Mouse (Mus musculus): ENCODE data around the gene Olfr155. TPM values are rescaled to one million over a fixed set of nuclear protein-coding genes. Genes with fewer than 3 reads are reported as not detected.
A peak's percentile ranks its signal among the peaks of the same experiment; 100 is the strongest.

Gene Olfr155
- polyA plus RNA-seq, 2 experiments, result not detected

DNA sequence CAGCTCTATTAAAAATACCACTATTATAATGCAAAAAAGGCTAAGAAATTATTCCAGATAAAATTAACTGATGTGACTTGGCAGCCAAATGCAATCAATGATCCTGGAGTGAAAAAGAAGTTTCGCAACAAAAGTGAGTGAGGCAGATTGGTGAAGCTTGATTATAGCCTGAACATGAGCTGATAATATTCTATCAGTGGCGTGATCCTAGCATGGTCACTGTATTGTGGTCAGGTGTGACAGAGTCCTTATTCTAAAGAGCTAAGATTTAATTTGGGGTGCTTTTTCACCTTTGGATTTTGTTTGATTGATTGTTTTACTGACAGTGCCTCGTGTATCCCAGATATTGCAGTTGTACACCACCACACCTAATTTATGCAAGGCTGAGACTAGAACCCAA is 39.9 kb downstream of the Olfr155 start:
- no peak overlapping the region for H3K27ac ChIP-seq (replicated peaks; ENCODE audit: low read depth, low read length)
- H3K4me1 ChIP-seq (ENCODE audit: control insufficient read depth, insufficient read depth, low read length), result no peaks in the 10 kb centered on the region
- no peaks in the 10 kb centered on the region for H3K27me3 ChIP-seq (ENCODE audit: control insufficient read depth, insufficient read depth, low read length)
- no peak overlapping the region for H3K9ac ChIP-seq (ENCODE audit: low read depth, low read length, severe bottlenecking)
- WGBS, result 87% methylated on average over 3 of the region's 3 CpGs
- no peak for TF ChIP-seq POLR2A (IDR thresholded peaks at IDR 0.05; ENCODE audit: borderline replicate concordance, extremely low read depth, insufficient read depth, insufficient read length)
- ATAC-seq (ENCODE audit: low FRiP score, low read depth) (no peak), DNase-seq (ENCODE audit: low spot score) (no peak)
- peaks cover 7% of the 10 kb centered on the region for H3K36me3 ChIP-seq (ENCODE audit: control insufficient read depth, insufficient read depth, low read length)
- H3K4me2 ChIP-seq (replicated peaks; ENCODE audit: low read depth, low read length, severe bottlenecking), result no peak overlapping the region
- no peaks in the 10 kb centered on the region for H3K9me3 ChIP-seq (ENCODE audit: control insufficient read depth, low read length)
- H3K4me3 ChIP-seq (replicated peaks; ENCODE audit: low read length), result no peak overlapping the region

DNA sequence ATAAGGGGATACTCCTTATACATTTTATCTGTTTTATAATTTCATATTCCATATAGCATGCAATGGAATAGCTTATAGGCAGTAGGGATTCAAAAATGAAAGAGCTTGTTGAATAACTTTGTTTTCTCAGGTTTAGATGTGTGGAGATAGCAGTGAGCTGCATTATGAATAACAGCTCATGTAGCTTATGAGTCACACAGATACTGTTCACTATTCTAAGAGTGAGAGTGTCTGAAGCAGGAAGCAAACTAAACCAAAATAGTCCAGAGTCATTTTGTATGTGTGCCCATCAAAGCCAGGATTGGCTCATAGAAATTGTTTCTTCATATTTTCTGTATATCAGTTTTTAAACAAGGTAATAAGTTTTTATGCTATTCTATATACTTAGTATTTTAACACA is 45.8 kb downstream of the Olfr155 start:
- H3K4me2 ChIP-seq (replicated peaks; ENCODE audit: low read depth, low read length, severe bottlenecking), result no peak overlapping the region
- no peaks in the 10 kb centered on the region for H3K27me3 ChIP-seq (ENCODE audit: control insufficient read depth, insufficient read depth, low read length)
- DNase-seq (ENCODE audit: low spot score) (no peak), ATAC-seq (ENCODE audit: low FRiP score, low read depth) (no peak)
- H3K36me3 ChIP-seq (ENCODE audit: control insufficient read depth, insufficient read depth, low read length), result peaks cover 47% of the 10 kb centered on the region
- H3K9me3 ChIP-seq (ENCODE audit: control insufficient read depth, low read length), result no peaks in the 10 kb centered on the region
- no peak overlapping the region for H3K27ac ChIP-seq (replicated peaks; ENCODE audit: low read depth, low read length)
- H3K4me1 ChIP-seq (ENCODE audit: control insufficient read depth, insufficient read depth, low read length), result no peaks in the 10 kb centered on the region
- TF ChIP-seq POLR2A (IDR thresholded peaks at IDR 0.05; ENCODE audit: borderline replicate concordance, extremely low read depth, insufficient read depth, insufficient read length), result no peak
- H3K9ac ChIP-seq (ENCODE audit: low read depth, low read length, severe bottlenecking), result no peak overlapping the region
- no peak overlapping the region for H3K4me3 ChIP-seq (replicated peaks; ENCODE audit: low read length)

DNA sequence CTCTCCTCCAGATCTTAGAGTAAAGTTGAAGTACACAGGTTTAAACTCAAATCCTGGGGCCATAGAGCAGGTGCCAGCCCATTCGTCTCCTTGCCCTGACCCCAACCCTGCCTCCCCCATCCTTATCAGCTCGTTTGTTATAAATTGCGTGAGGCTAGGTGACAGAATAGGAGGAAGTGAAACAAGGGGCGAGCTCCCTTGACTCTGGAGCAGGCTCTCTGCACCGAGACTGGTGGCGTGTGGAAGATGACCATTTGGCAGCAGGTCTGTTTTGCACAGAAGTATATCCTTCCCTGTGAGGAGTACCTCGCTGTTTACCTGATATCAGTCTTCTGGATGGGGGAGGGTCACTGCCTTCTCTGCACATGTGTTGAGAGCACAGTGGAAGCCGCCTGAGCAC is 47.8 kb downstream of the Olfr155 start:
- H3K4me2 ChIP-seq (replicated peaks; ENCODE audit: low read depth, low read length, severe bottlenecking), result no peak overlapping the region
- H3K4me1 ChIP-seq (ENCODE audit: control insufficient read depth, insufficient read depth, low read length), result no peaks in the 10 kb centered on the region
- DNase-seq (ENCODE audit: low spot score) (no peak), ATAC-seq (ENCODE audit: low FRiP score, low read depth) (no peak)
- no peak overlapping the region for H3K27ac ChIP-seq (replicated peaks; ENCODE audit: low read depth, low read length)
- H3K9ac ChIP-seq (ENCODE audit: low read depth, low read length, severe bottlenecking), result no peak overlapping the region
- H3K4me3 ChIP-seq (replicated peaks; ENCODE audit: low read length), result no peak overlapping the region
- WGBS, result 49% methylated on average over 8 of the region's 8 CpGs
- H3K27me3 ChIP-seq (ENCODE audit: control insufficient read depth, insufficient read depth, low read length), result no peaks in the 10 kb centered on the region
- TF ChIP-seq POLR2A (IDR thresholded peaks at IDR 0.05; ENCODE audit: borderline replicate concordance, extremely low read depth, insufficient read depth, insufficient read length), result no peak
- peaks cover 51% of the 10 kb centered on the region for H3K36me3 ChIP-seq (ENCODE audit: control insufficient read depth, insufficient read depth, low read length)
- H3K9me3 ChIP-seq (ENCODE audit: control insufficient read depth, low read length), result no peaks in the 10 kb centered on the region

DNA sequence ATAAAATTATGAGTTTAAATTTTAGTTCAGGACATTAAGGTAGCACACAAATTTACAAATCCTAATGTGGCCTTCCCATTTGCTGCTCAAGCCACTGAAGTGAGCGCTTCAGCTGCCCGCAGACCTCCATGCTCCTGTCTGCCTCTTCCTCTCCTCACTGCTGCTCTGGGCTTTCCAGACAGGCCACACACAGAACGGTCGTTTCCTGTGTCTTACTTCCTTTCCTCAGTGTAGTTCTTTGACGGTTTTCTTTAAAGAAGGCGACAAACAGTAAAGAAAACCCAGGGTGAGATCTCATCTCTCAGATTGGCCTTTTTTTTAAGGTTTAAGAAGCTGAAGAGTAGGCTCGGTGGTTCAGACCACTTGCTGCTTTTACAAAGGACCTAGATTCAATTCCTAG is 52.3 kb downstream of the Olfr155 start:
- Histone ChIP-seq H3K4me3 (replicated peaks; ENCODE audit: low read length) (no peak overlapping the region), H3K27ac (replicated peaks; ENCODE audit: low read depth, low read length) (no peak overlapping the region), H3K9ac (ENCODE audit: low read depth, low read length, severe bottlenecking) (no peak overlapping the region), H3K27me3 (ENCODE audit: control insufficient read depth, insufficient read depth, low read length) (no peaks in the 10 kb centered on the region), H3K4me2 (replicated peaks; ENCODE audit: low read depth, low read length, severe bottlenecking) (no peak overlapping the region), H3K4me1 (ENCODE audit: control insufficient read depth, insufficient read depth, low read length) (no peaks in the 10 kb centered on the region), H3K9me3 (ENCODE audit: control insufficient read depth, low read length) (no peaks in the 10 kb centered on the region), H3K36me3 (ENCODE audit: control insufficient read depth, insufficient read depth, low read length) (peaks cover 33% of the 10 kb centered on the region)
- TF ChIP-seq POLR2A (IDR thresholded peaks at IDR 0.05; ENCODE audit: borderline replicate concordance, extremely low read depth, insufficient read depth, insufficient read length), result no peak
- DNase-seq (ENCODE audit: low spot score) (no peak), ATAC-seq (ENCODE audit: low FRiP score, low read depth) (no peak)
- WGBS, result 67% methylated on average over 7 of the region's 7 CpGs

DNA sequence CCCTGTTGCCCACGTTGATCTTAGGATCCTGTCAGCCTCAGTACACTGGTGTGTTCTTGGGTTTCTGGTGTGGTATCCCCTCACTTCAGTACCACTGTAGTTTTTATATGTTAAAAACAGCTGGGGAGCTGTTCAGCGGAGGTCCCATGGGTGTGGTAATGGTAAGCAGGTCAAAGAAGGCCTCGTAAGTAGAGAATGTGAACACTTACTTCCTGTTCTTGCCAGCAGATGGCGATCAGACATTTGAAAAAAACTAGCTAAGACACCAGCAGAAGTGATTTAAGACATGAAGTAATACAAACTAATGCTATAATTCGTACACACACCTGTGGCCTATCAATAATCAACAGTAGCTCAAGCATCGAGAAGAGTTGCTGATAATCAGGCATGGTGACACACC is 55.1 kb downstream of the Olfr155 start:
- Histone ChIP-seq H3K9me3 (ENCODE audit: control insufficient read depth, low read length) (no peaks in the 10 kb centered on the region), H3K9ac (ENCODE audit: low read depth, low read length, severe bottlenecking) (no peak overlapping the region), H3K4me3 (replicated peaks; ENCODE audit: low read length) (no peak overlapping the region), H3K27me3 (ENCODE audit: control insufficient read depth, insufficient read depth, low read length) (no peaks in the 10 kb centered on the region), H3K36me3 (ENCODE audit: control insufficient read depth, insufficient read depth, low read length) (peaks cover 31% of the 10 kb centered on the region), H3K4me2 (replicated peaks; ENCODE audit: low read depth, low read length, severe bottlenecking) (no peak overlapping the region), H3K27ac (replicated peaks; ENCODE audit: low read depth, low read length) (no peak overlapping the region), H3K4me1 (ENCODE audit: control insufficient read depth, insufficient read depth, low read length) (no peaks in the 10 kb centered on the region)
- DNase-seq (ENCODE audit: low spot score), result peak; percentile 63
- WGBS, result 19% methylated on average over 6 of the region's 6 CpGs
- no peak for TF ChIP-seq POLR2A (IDR thresholded peaks at IDR 0.05; ENCODE audit: borderline replicate concordance, extremely low read depth, insufficient read depth, insufficient read length)
- ATAC-seq (ENCODE audit: low FRiP score, low read depth), result no peak; the same call in 1 of the 2 replicates

Other genes starting within 250 kb of the Olfr155 start
- 121 and 124 TPM in 2 replicates for gene Npr2, start 219.6 kb upstream of the Olfr155 start, polyA plus RNA-seq (2012; rRNA removed)
- gene Npr2, start 219.6 kb upstream of the Olfr155 start, polyA plus RNA-seq (2014; fragmentation: Nextera tagmentation; extraction: Ambion mirVana), result 33.3 and 34.3 TPM in 2 replicates
- gene Spag8, start 198.0 kb upstream of the Olfr155 start, polyA plus RNA-seq (2012; rRNA removed), result 1.8 and 2.5 TPM in 2 replicates
- 0.58 and 0.61 TPM in 2 replicates for gene Spag8, start 198.0 kb upstream of the Olfr155 start, polyA plus RNA-seq (2014; fragmentation: Nextera tagmentation; extraction: Ambion mirVana)
- gene Hint2, start 195.1 kb upstream of the Olfr155 start, polyA plus RNA-seq (2012; rRNA removed), result 58.3 and 63.2 TPM in 2 replicates
- 73.8 and 87.6 TPM in 2 replicates for gene Hint2, start 195.1 kb upstream of the Olfr155 start, polyA plus RNA-seq (2014; fragmentation: Nextera tagmentation; extraction: Ambion mirVana)
- 16.0 and 26.7 TPM in 2 replicates for gene Tmem8b, start 182.6 kb upstream of the Olfr155 start, polyA plus RNA-seq (2012; rRNA removed)
- 3.8 and 5.2 TPM in 2 replicates for gene Tmem8b, start 182.6 kb upstream of the Olfr155 start, polyA plus RNA-seq (2014; fragmentation: Nextera tagmentation; extraction: Ambion mirVana)
- gene Fam221b, start 182.4 kb upstream of the Olfr155 start, polyA plus RNA-seq (2012; rRNA removed), result 0.40 and 0.63 TPM in 2 replicates
- 4.0 and 4.3 TPM in 2 replicates for gene Fam221b, start 182.4 kb upstream of the Olfr155 start, polyA plus RNA-seq (2014; fragmentation: Nextera tagmentation; extraction: Ambion mirVana)
- gene Olfr70, start 150.8 kb upstream of the Olfr155 start, polyA plus RNA-seq (2012; rRNA removed), result not detected in 2 replicates
- gene Olfr70, start 150.8 kb upstream of the Olfr155 start, polyA plus RNA-seq (2014; fragmentation: Nextera tagmentation; extraction: Ambion mirVana), result not detected in 2 replicates
- gene Olfr71, start 141.3 kb upstream of the Olfr155 start, polyA plus RNA-seq (2012; rRNA removed), result not detected in 2 replicates
- gene Olfr71, start 141.3 kb upstream of the Olfr155 start, polyA plus RNA-seq (2014; fragmentation: Nextera tagmentation; extraction: Ambion mirVana), result not detected in 2 replicates
- 3.2 and 3.9 TPM in 2 replicates for gene Hrct1, start 124.4 kb upstream of the Olfr155 start, polyA plus RNA-seq (2012; rRNA removed)
- gene Hrct1, start 124.4 kb upstream of the Olfr155 start, polyA plus RNA-seq (2014; fragmentation: Nextera tagmentation; extraction: Ambion mirVana), result 2.1 and 2.2 TPM in 2 replicates
- 1.0 and 1.3 TPM in 2 replicates for gene Spaar, start 121.5 kb upstream of the Olfr155 start, polyA plus RNA-seq (2012; rRNA removed)
- 0.08 and 0.10 TPM in 2 replicates for gene Spaar, start 121.5 kb upstream of the Olfr155 start, polyA plus RNA-seq (2014; fragmentation: Nextera tagmentation; extraction: Ambion mirVana)
- gene Olfr159, start 80.6 kb upstream of the Olfr155 start, polyA plus RNA-seq (2012; rRNA removed), result not detected in 2 replicates
- not detected in 2 replicates for gene Olfr159, start 80.6 kb upstream of the Olfr155 start, polyA plus RNA-seq (2014; fragmentation: Nextera tagmentation; extraction: Ambion mirVana)
- 0.20 and 0.34 TPM in 2 replicates for gene Olfr156, start 27.7 kb upstream of the Olfr155 start, polyA plus RNA-seq (2012; rRNA removed)
- not detected in 2 replicates for gene Olfr156, start 27.7 kb upstream of the Olfr155 start, polyA plus RNA-seq (2014; fragmentation: Nextera tagmentation; extraction: Ambion mirVana)
- gene Olfr157, start 11.4 kb upstream of the Olfr155 start, polyA plus RNA-seq (2012; rRNA removed), result 0.03 and 0.04 TPM in 2 replicates
- not detected in 2 replicates for gene Olfr157, start 11.4 kb upstream of the Olfr155 start, polyA plus RNA-seq (2014; fragmentation: Nextera tagmentation; extraction: Ambion mirVana)
- gene Reck, start 24.0 kb downstream of the Olfr155 start, polyA plus RNA-seq (2012; rRNA removed), result 66.2 and 72.1 TPM in 2 replicates
- gene Reck, start 24.0 kb downstream of the Olfr155 start, polyA plus RNA-seq (2014; fragmentation: Nextera tagmentation; extraction: Ambion mirVana), result 49.0 and 50.0 TPM in 2 replicates
- 67.0 and 71.9 TPM in 2 replicates for gene Glipr2, start 105.8 kb downstream of the Olfr155 start, polyA plus RNA-seq (2012; rRNA removed)
- 108 and 121 TPM in 2 replicates for gene Glipr2, start 105.8 kb downstream of the Olfr155 start, polyA plus RNA-seq (2014; fragmentation: Nextera tagmentation; extraction: Ambion mirVana)
- 0.36 and 0.44 TPM in 2 replicates for gene Ccin, start 131.9 kb downstream of the Olfr155 start, polyA plus RNA-seq (2012; rRNA removed)
- gene Ccin, start 131.9 kb downstream of the Olfr155 start, polyA plus RNA-seq (2014; fragmentation: Nextera tagmentation; extraction: Ambion mirVana), result 0.10 TPM in 1 of 2 replicates, not detected in the other
- 278 and 361 TPM in 2 replicates for gene Clta, start 152.9 kb downstream of the Olfr155 start, polyA plus RNA-seq (2012; rRNA removed)
- gene Clta, start 152.9 kb downstream of the Olfr155 start, polyA plus RNA-seq (2014; fragmentation: Nextera tagmentation; extraction: Ambion mirVana), result 252 and 264 TPM in 2 replicates
- 13.8 and 18.1 TPM in 2 replicates for gene Gne, start 232.6 kb downstream of the Olfr155 start, polyA plus RNA-seq (2012; rRNA removed)
- 27.3 and 27.8 TPM in 2 replicates for gene Gne, start 232.6 kb downstream of the Olfr155 start, polyA plus RNA-seq (2014; fragmentation: Nextera tagmentation; extraction: Ambion mirVana)

Measured in limb, embryonic 14.5 days (tissue).